Mouse (Mus musculus): ENCODE data around the gene Kcnj16. TPM values are rescaled to one million over a fixed set of nuclear protein-coding genes. Genes with fewer than 3 reads are reported as not detected.

The Kcnj16 gene
- 0.18 and 0.26 TPM in 2 replicates for polyA plus RNA-seq (2014; fragmentation: Nextera tagmentation; extraction: Ambion mirVana)

DNA sequence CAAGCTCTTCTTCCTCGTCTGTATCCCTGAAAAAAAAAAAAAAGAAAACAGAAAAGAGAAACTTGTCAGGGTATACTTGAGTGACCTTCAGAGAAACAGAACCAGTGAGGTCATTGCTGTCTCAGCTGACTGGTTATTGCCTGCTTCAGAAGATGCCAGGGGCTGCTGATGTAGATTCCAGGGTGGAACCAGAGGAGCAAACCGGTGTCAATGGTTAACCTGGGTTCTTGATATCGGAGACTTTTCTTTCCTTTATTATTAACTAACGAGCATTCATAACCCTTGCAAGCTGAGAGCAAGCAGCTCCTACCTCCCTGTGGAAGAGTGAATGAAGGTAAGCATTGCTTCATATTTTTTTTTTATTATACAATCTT is at the start of gene Kcnj16:
Gene Kcnj16 (plus strand): TSS at position 272 of the 374 bp plus-strand sequence.
- no peak within 1 kb of the TSS for H3K4me2 ChIP-seq (ENCODE audit: low read length)
- no peak within 1 kb of the TSS for H3K4me3 ChIP-seq (ENCODE audit: low read depth, low read length)
- no peaks in the 10 kb centered on the region for H3K36me3 ChIP-seq (ENCODE audit: control insufficient read depth, insufficient read depth, low read length)
- 61% methylated on average over 4 of the region's 4 CpGs for whole genome bisulfite sequencing
- H3K9me3 ChIP-seq (ENCODE audit: control insufficient read depth, low read length): no peaks in the 10 kb centered on the region
- H3K27me3 ChIP-seq (replicated peaks; ENCODE audit: control insufficient read depth, insufficient read depth, low read length): no peaks in the 10 kb centered on the region
- no peaks in the 10 kb centered on the region for H3K4me1 ChIP-seq (replicated peaks; ENCODE audit: control insufficient read depth, insufficient read depth, low read length)
- ATAC-seq (replicated peaks; ENCODE audit: low FRiP score, low TSS enrichment, low read depth) (peak; percentile 58; the same call in 1 of the 2 replicates), DNase-seq (ENCODE audit: low spot score) (no peak)
- no peak within 1 kb of the TSS for H3K27ac ChIP-seq (ENCODE audit: low read depth)
- H3K9ac ChIP-seq (ENCODE audit: low read length): no peak within 1 kb of the TSS

GRCm38 (mm10) chr11:110918808-110919465 is 48.9 kb upstream of the Kcnj16 start:
- DNase-seq (ENCODE audit: low spot score) (no peak), ATAC-seq (replicated peaks; ENCODE audit: low FRiP score, low TSS enrichment, low read depth) (no peak)
- Histone ChIP-seq H3K9ac (ENCODE audit: low read length) (no peak overlapping the region), H3K4me2 (ENCODE audit: low read length) (no peak overlapping the region), H3K9me3 (ENCODE audit: control insufficient read depth, low read length) (no peaks in the 10 kb centered on the region), H3K4me1 (replicated peaks; ENCODE audit: control insufficient read depth, insufficient read depth, low read length) (no peaks in the 10 kb centered on the region), H3K27ac (ENCODE audit: low read depth) (no peak overlapping the region), H3K4me3 (ENCODE audit: low read depth, low read length) (no peak overlapping the region), H3K36me3 (ENCODE audit: control insufficient read depth, insufficient read depth, low read length) (no peaks in the 10 kb centered on the region), H3K27me3 (replicated peaks; ENCODE audit: control insufficient read depth, insufficient read depth, low read length) (no peaks in the 10 kb centered on the region)
- 79% methylated on average over 5 of the region's 5 CpGs for WGBS

DNA sequence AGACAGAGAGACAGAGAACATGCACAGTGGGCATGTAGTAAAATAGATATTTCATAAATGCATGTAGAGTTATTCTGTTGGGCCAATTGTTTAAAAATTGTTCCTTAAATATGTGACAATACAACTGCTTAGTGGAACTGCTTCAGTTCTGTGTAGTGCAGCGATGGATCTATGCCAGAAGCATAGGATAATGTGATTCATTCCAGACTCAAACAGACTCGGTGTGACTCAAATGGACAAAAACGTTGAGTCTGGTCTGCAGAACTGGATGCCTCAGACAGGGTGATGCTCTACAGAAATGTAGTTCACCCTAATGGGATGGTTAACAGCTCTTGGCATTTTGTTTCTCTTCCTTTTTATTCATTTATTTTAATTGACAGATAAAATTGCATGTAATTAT is 32.1 kb upstream of the Kcnj16 start:
- Histone ChIP-seq H3K4me1 (replicated peaks; ENCODE audit: control insufficient read depth, insufficient read depth, low read length) (no peaks in the 10 kb centered on the region), H3K4me2 (ENCODE audit: low read length) (no peak overlapping the region), H3K4me3 (ENCODE audit: low read depth, low read length) (no peak overlapping the region), H3K27ac (ENCODE audit: low read depth) (no peak overlapping the region), H3K27me3 (replicated peaks; ENCODE audit: control insufficient read depth, insufficient read depth, low read length) (no peaks in the 10 kb centered on the region), H3K9ac (ENCODE audit: low read length) (no peak overlapping the region), H3K9me3 (ENCODE audit: control insufficient read depth, low read length) (no peaks in the 10 kb centered on the region), H3K36me3 (ENCODE audit: control insufficient read depth, insufficient read depth, low read length) (no peaks in the 10 kb centered on the region)
- DNase-seq (ENCODE audit: low spot score): no peak
- WGBS: 47% methylated on average over 3 of the region's 3 CpGs
- ATAC-seq (replicated peaks; ENCODE audit: low FRiP score, low TSS enrichment, low read depth): no peak

DNA sequence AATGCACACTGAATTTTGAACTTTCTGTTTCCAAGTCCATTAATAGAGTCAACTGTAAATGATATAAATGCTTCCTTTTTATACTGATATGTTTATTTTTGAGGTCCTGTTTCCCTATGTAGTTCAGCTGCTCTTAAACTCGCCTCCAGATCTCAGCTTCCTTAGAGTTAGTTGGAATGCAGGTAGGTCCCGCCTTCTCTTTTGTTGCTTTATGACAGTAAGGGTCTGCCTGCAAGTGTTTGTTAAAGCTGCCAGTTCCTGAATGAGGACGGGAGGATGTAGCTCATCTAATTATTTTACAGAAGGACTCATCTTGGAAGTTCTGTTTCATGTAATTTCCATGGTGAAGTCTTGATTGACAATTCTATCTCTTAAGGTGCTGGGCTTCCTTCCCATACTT is 25.6 kb upstream of the Kcnj16 start:
- Histone ChIP-seq H3K9ac (ENCODE audit: low read length) (no peak overlapping the region), H3K27ac (ENCODE audit: low read depth) (peak overlapping the region; percentile 40), H3K4me3 (ENCODE audit: low read depth, low read length) (no peak overlapping the region), H3K36me3 (ENCODE audit: control insufficient read depth, insufficient read depth, low read length) (no peaks in the 10 kb centered on the region), H3K4me2 (ENCODE audit: low read length) (peak overlapping the region; percentile 23), H3K9me3 (ENCODE audit: control insufficient read depth, low read length) (no peaks in the 10 kb centered on the region), H3K27me3 (replicated peaks; ENCODE audit: control insufficient read depth, insufficient read depth, low read length) (no peaks in the 10 kb centered on the region), H3K4me1 (replicated peaks; ENCODE audit: control insufficient read depth, insufficient read depth, low read length) (peaks cover 5% of the 10 kb centered on the region; the same call in 1 of the 2 replicates)
- DNase-seq (ENCODE audit: low spot score): no peak
- ATAC-seq (replicated peaks; ENCODE audit: low FRiP score, low TSS enrichment, low read depth): no peak
- 19% methylated on average over 3 of the region's 3 CpGs for WGBS

- H3K27ac ChIP-seq (ENCODE audit: low read depth): peak overlapping the region; percentile 40
- H3K27me3 ChIP-seq (replicated peaks; ENCODE audit: control insufficient read depth, insufficient read depth, low read length): no peaks in the 10 kb centered on the region
- peak overlapping the region; percentile 23 for H3K4me2 ChIP-seq (ENCODE audit: low read length)
- 24% methylated on average over 6 of the region's 6 CpGs for WGBS
- H3K9ac ChIP-seq (ENCODE audit: low read length): no peak overlapping the region
- H3K4me3 ChIP-seq (ENCODE audit: low read depth, low read length): no peak overlapping the region
- ATAC-seq (replicated peaks; ENCODE audit: low FRiP score, low TSS enrichment, low read depth) (peak; percentile 74), DNase-seq (ENCODE audit: low spot score) (peak; percentile 56)
- H3K36me3 ChIP-seq (ENCODE audit: control insufficient read depth, insufficient read depth, low read length): no peaks in the 10 kb centered on the region
- H3K4me1 ChIP-seq (replicated peaks; ENCODE audit: control insufficient read depth, insufficient read depth, low read length): peaks cover 5% of the 10 kb centered on the region; the same call in 1 of the 2 replicates
- H3K9me3 ChIP-seq (ENCODE audit: control insufficient read depth, low read length): no peaks in the 10 kb centered on the region
Measured at GRCm38 (mm10) chr11:110942695-110943135, 25.1 kb upstream of the Kcnj16 start.

DNA sequence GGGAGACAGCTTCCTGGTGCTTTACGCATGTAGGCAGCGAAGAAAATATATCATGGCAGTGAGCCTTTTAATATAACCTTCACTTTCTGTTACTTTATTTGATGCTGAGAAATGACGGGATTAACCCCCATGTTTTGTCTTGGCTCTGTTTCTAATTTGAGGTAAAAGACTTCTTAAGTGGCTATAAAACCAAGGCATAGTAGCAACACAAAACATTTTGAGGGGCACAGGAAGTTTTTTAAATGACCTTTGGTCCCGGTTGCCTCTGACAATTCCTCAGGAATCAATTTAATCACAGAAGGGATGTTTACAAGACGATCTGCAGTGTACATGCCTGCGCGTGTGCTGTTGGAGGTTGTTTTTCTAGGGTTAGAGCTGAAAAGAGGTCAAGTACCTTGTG is 11.2 kb upstream of the Kcnj16 start:
- no peak overlapping the region for H3K4me2 ChIP-seq (ENCODE audit: low read length)
- H3K36me3 ChIP-seq (ENCODE audit: control insufficient read depth, insufficient read depth, low read length): no peaks in the 10 kb centered on the region
- ATAC-seq (replicated peaks; ENCODE audit: low FRiP score, low TSS enrichment, low read depth) (no peak), DNase-seq (ENCODE audit: low spot score) (no peak)
- H3K4me1 ChIP-seq (replicated peaks; ENCODE audit: control insufficient read depth, insufficient read depth, low read length): no peaks in the 10 kb centered on the region
- H3K9me3 ChIP-seq (ENCODE audit: control insufficient read depth, low read length): no peaks in the 10 kb centered on the region
- H3K27ac ChIP-seq (ENCODE audit: low read depth): no peak overlapping the region
- no peak overlapping the region for H3K4me3 ChIP-seq (ENCODE audit: low read depth, low read length)
- no peaks in the 10 kb centered on the region for H3K27me3 ChIP-seq (replicated peaks; ENCODE audit: control insufficient read depth, insufficient read depth, low read length)
- H3K9ac ChIP-seq (ENCODE audit: low read length): no peak overlapping the region
- WGBS: 29% methylated on average over 7 of the region's 7 CpGs

DNA sequence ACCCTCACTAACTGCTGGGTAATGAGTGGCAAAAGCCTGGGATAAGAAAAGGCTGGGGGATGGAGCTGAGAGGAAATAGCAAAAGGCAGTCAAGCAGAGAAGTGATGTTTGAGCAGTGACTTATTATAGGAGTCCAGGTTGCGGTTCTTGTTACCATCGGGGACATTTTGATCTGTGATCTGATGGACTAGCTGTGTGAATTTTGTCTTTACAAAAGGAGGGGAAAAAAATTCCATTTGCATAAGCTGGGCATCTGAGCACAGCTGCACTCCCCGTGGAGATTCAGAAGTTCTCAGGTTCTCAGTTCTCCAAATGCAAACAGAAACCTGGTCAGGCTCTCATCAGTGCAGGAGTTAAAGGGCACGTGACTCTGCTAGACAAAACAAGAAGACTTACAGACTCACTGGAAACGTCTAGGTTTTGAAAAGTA is 6.2 kb upstream of the Kcnj16 start:
- Histone ChIP-seq H3K9ac (ENCODE audit: low read length) (no peak overlapping the region), H3K27ac (ENCODE audit: low read depth) (no peak overlapping the region), H3K27me3 (replicated peaks; ENCODE audit: control insufficient read depth, insufficient read depth, low read length) (no peaks in the 10 kb centered on the region), H3K9me3 (ENCODE audit: control insufficient read depth, low read length) (no peaks in the 10 kb centered on the region), H3K36me3 (ENCODE audit: control insufficient read depth, insufficient read depth, low read length) (no peaks in the 10 kb centered on the region), H3K4me1 (replicated peaks; ENCODE audit: control insufficient read depth, insufficient read depth, low read length) (no peaks in the 10 kb centered on the region; the same call in 1 of the 2 replicates), H3K4me3 (ENCODE audit: low read depth, low read length) (no peak overlapping the region), H3K4me2 (ENCODE audit: low read length) (no peak overlapping the region)
- DNase-seq (ENCODE audit: low spot score): no peak
- ATAC-seq (replicated peaks; ENCODE audit: low FRiP score, low TSS enrichment, low read depth): 0 out of 2 replicates have a peak, but pooled peaks have one; percentile 53
- 16% methylated on average over 5 of the region's 5 CpGs for WGBS

DNA sequence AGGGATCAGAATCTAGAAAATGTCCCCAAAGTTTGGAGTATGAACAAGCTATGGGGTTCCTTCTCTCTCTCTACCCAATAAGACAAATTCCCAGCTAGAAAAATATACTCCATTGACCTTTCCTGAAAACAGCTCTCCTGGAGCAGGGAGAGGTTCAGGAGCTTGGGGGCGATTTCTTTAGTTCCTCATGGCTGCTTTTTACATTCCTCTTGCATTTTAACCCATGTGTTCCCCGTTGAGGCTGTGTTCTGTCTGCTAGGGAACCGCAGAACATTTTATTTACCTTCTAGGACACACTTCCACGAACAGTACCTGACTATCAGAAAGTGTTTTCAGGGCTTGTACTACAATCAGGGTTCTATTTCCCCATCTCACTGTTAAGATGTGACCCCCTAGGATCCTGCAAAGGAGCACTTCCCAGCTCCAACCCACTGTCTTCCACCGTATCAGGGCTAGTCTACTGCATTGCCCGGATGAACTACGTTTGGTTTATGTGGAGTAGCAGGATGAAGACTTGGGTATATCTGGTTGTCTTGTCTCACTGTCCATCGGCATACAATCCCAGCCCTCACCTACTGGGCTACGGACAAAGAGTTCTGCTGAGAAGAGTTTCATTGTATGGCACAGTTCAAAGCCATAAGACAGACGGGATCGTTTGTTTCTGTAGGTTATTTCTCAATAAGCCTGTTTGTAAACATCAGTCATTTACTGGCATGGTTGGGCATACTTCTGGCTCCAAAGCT is 643 bp upstream of the Kcnj16 start:
- ATAC-seq (replicated peaks; ENCODE audit: low FRiP score, low TSS enrichment, low read depth): no peak
- H3K36me3 ChIP-seq (ENCODE audit: control insufficient read depth, insufficient read depth, low read length): no peaks in the 10 kb centered on the region
- H3K27ac ChIP-seq (ENCODE audit: low read depth): no peak overlapping the region
- no peak overlapping the region for H3K9ac ChIP-seq (ENCODE audit: low read length)
- no peaks in the 10 kb centered on the region for H3K9me3 ChIP-seq (ENCODE audit: control insufficient read depth, low read length)
- 71% methylated on average over 11 of the region's 11 CpGs for WGBS
- H3K27me3 ChIP-seq (replicated peaks; ENCODE audit: control insufficient read depth, insufficient read depth, low read length): no peaks in the 10 kb centered on the region
- no peak for DNase-seq (ENCODE audit: low spot score)
- H3K4me3 ChIP-seq (ENCODE audit: low read depth, low read length): no peak overlapping the region
- H3K4me2 ChIP-seq (ENCODE audit: low read length): no peak overlapping the region
- no peaks in the 10 kb centered on the region; the same call in 1 of the 2 replicates for H3K4me1 ChIP-seq (replicated peaks; ENCODE audit: control insufficient read depth, insufficient read depth, low read length)

Measured in intestine, embryonic 14.5 days (tissue).